Mouse (Mus musculus) testis, adult 2 months (tissue): ENCODE measurements around the gene Gm10642. TPM values are rescaled to one million over a fixed set of nuclear protein-coding genes. Genes with fewer than 3 reads are reported as not detected.

Experiments used
- H3K27ac ChIP-seq: fragments of 200-500 bp; 2 replicates; pipeline ENCODE4 v1.5.1; 2012; ENCODE audit warnings: low read depth, low read length; ENCODE audit not compliant: control insufficient read depth, insufficient read depth
- H3K27me3 ChIP-seq: fragments of 200-500 bp; 2 replicates; pipeline ENCODE4 v1.6.1; 2012; ENCODE audit warnings: mild to moderate bottlenecking, low read length, moderate library complexity; ENCODE audit not compliant: control insufficient read depth, insufficient read depth
- H3K36me3 ChIP-seq: fragments of 200-500 bp; 2 replicates; pipeline ENCODE4 v1.6.1; 2012; ENCODE audit warnings: mild to moderate bottlenecking, low read length; ENCODE audit not compliant: control insufficient read depth, insufficient read depth
- H3K4me1 ChIP-seq: fragments of 200-500 bp; 2 replicates; pipeline ENCODE4 v1.6.1; 2012; ENCODE audit warnings: low read length; ENCODE audit not compliant: control insufficient read depth, insufficient read depth
- H3K4me3 ChIP-seq: fragments of 200-500 bp; 2 replicates; pipeline ENCODE4 v1.5.1; 2012; ENCODE audit warnings: low read depth, mild to moderate bottlenecking, low read length, moderate library complexity, mixed read lengths; ENCODE audit not compliant: control insufficient read depth
- CTCF ChIP-seq: fragments of 200-500 bp; IDR thresholded peaks from 2 replicates; pipeline ENCODE4 v1.5.1; 2012; ENCODE audit warnings: low read depth, mild to moderate bottlenecking, inconsistent platforms, low read length, moderate library complexity; ENCODE audit not compliant: control insufficient read depth, insufficient read depth, insufficient replicate concordance
- POLR2A ChIP-seq: fragments of 200-500 bp; IDR thresholded peaks from 2 replicates; pipeline ENCODE4 v1.6.1; 2012; ENCODE audit warnings: low read depth, mild to moderate bottlenecking, inconsistent platforms, low read length, moderate library complexity; ENCODE audit not compliant: control insufficient read depth
- polyA plus RNA-seq: library from polyadenylated mRNA; depleted of rRNA; stranded (reverse); fragments of >200 nt; gene quantifications from 2 replicates; pipeline ENCODE4 v1.2.3, GENCODE M21; 2012

The Gm10642 gene
- polyA plus RNA-seq, 1 experiment = 0.14 TPM

GRCm38 (mm10) chr9:70673656-70674055 lies 17.6 kb downstream of the Gm10642 start:
- Histone ChIP-seq H3K4me1 (no peaks in the 10 kb centered on the region; the same call in 1 of the 2 replicates), H3K27me3 (no peaks in the 10 kb centered on the region), H3K27ac (no peak overlapping the region), H3K36me3 (no peaks in the 10 kb centered on the region), H3K4me3 (no peak overlapping the region)
- TF ChIP-seq CTCF (no peak), POLR2A (no peak)

- TF ChIP-seq CTCF = no peak
- no peak for TF ChIP-seq POLR2A
- Histone ChIP-seq H3K4me3 (no peak overlapping the region), H3K36me3 (no peaks in the 10 kb centered on the region), H3K27ac (no peak overlapping the region), H3K4me1 (peaks cover 5% of the 10 kb centered on the region; the same call in 1 of the 2 replicates), H3K27me3 (no peaks in the 10 kb centered on the region)
Measured at GRCm38 (mm10) chr9:70675117-70675516, 19.1 kb downstream of the Gm10642 start.

GRCm38 (mm10) chr9:70675961-70676360 lies 19.9 kb downstream of the Gm10642 start:
- Histone ChIP-seq H3K4me3 (no peak overlapping the region), H3K27me3 (no peaks in the 10 kb centered on the region)
- TF ChIP-seq POLR2A (no peak), CTCF (no peak)

GRCm38 (mm10) chr9:70678682-70679131 lies 22.7 kb downstream of the Gm10642 start, which contains the start of gene Adam10:
Gene Adam10, plus strand, starts transcription at chr9:70678997.
- peak within 1 kb of the TSS; percentile 92 for H3K27ac ChIP-seq
- H3K4me3 ChIP-seq = peak within 1 kb of the TSS; percentile 95
- H3K27me3 ChIP-seq = no peaks in the 10 kb centered on the region
- H3K36me3 ChIP-seq = no peaks in the 10 kb centered on the region
- H3K4me1 ChIP-seq = peaks cover 5% of the 10 kb centered on the region; the same call in 1 of the 2 replicates
- TF ChIP-seq POLR2A = peak; percentile 87
- TF ChIP-seq CTCF = no peak

More at GRCm38 (mm10) chr9:70675961-70676360, 19.9 kb downstream of the Gm10642 start:
- H3K27ac ChIP-seq = no peak overlapping the region
- H3K4me1 ChIP-seq = peaks cover 5% of the 10 kb centered on the region; the same call in 1 of the 2 replicates
- no peaks in the 10 kb centered on the region for H3K36me3 ChIP-seq

GRCm38 (mm10) chr9:70679132-70680091 lies 23.4 kb downstream of the Gm10642 start:
- Histone ChIP-seq H3K36me3 (no peaks in the 10 kb centered on the region), H3K27ac (peak overlapping the region; percentile 92), H3K4me3 (peak overlapping the region; percentile 95), H3K27me3 (no peaks in the 10 kb centered on the region), H3K4me1 (peaks cover 5% of the 10 kb centered on the region; the same call in 1 of the 2 replicates)
- TF ChIP-seq POLR2A (no peak), CTCF (no peak)

- H3K4me3 ChIP-seq = no peak overlapping the region
- H3K27ac ChIP-seq = no peak overlapping the region
- no peaks in the 10 kb centered on the region for H3K36me3 ChIP-seq
- TF ChIP-seq CTCF (no peak), POLR2A (no peak)
- H3K27me3 ChIP-seq = no peaks in the 10 kb centered on the region
- peaks cover 5% of the 10 kb centered on the region; the same call in 1 of the 2 replicates for H3K4me1 ChIP-seq
Measured at GRCm38 (mm10) chr9:70682202-70682601, 26.2 kb downstream of the Gm10642 start.

- TF ChIP-seq CTCF = no peak
- no peak for TF ChIP-seq POLR2A
- H3K27me3 ChIP-seq = no peaks in the 10 kb centered on the region
- H3K4me1 ChIP-seq = no peaks in the 10 kb centered on the region
- no peak overlapping the region for H3K27ac ChIP-seq
- H3K4me3 ChIP-seq = no peak overlapping the region
- H3K36me3 ChIP-seq = no peaks in the 10 kb centered on the region
Measured at GRCm38 (mm10) chr9:70688301-70688968, 32.4 kb downstream of the Gm10642 start.
